Mouse (Mus musculus): Measurements from ENCODE around the gene Incenp.

GRCm38 (mm10) chr19:9941809-9942208 is 42.5 kb upstream of the Incenp start:
- TF ChIP-seq POLR2A (IDR thresholded peaks at IDR 0.05; ENCODE audit: borderline replicate concordance, extremely low read depth, insufficient read depth, insufficient read length, poor library complexity, severe bottlenecking) (no peak), CTCF (IDR thresholded peaks at IDR 0.05; ENCODE audit: borderline replicate concordance, extremely low read depth, insufficient read depth, insufficient read length) (no peak)
